Mouse (Mus musculus) layer of hippocampus, postnatal 14 days (tissue): ENCODE results near the gene Chaf1a. TPM values are rescaled to one million over a fixed set of nuclear protein-coding genes. Genes with fewer than 3 reads are reported as not detected.

Experiments used
- DNase-seq, 2 experiments: peaks; one replicate each; pipeline ENCODE4 v3.0.0; 2021 to 2022; ENCODE audit warnings: low spot score in 2 of 2, mixed read lengths in 1 of 2
- total RNA-seq, 2 experiments: library from RNA; stranded (reverse); gene quantifications; 2 replicates each; pipeline ENCODE4 v1.2.3; 2021

Gene Chaf1a
- total RNA-seq, 2 experiments from 2014 or later, result 3.5 to 5.0 TPM

DNA sequence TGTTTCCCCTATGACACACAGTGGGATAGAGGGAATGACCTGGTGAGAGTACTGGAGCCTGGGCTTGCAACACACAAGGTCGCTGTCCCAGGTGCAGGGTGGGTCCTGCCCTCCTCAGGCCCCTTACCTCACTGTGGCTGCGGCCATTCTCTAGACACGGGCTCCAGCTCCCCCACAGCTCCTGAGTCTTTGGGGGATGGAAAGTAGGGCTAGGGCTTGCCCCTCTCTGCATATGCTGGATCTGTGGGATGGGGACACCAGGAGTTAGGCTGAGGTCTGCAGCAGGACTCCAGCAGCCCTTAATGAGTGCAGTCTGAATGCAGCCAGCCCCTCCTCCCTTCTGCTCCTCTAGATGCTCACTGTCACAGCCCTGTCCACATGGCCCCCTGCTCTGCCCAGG is 72.5 kb downstream of the Chaf1a start:
- no peak for DNase-seq

DNA sequence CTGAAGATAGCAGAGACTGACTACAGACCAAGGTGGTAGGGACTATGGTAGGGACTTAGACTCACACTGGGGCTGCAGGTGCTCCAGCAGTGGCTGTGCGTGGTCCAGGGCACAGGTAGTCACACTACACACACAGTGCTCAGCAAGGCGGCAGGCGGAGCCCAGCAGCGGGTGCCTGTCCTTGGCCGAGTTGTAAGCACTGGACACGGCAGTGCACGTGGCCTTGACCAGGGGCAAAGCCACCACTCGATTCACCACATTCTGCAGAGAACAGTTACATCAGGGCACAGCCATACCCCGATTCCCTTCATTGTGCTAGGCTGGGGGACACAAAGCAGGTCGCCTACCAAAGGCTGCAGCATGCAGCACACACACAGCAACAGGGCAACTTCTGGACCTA is 76.0 kb downstream of the Chaf1a start:
- no peak for DNase-seq

DNA sequence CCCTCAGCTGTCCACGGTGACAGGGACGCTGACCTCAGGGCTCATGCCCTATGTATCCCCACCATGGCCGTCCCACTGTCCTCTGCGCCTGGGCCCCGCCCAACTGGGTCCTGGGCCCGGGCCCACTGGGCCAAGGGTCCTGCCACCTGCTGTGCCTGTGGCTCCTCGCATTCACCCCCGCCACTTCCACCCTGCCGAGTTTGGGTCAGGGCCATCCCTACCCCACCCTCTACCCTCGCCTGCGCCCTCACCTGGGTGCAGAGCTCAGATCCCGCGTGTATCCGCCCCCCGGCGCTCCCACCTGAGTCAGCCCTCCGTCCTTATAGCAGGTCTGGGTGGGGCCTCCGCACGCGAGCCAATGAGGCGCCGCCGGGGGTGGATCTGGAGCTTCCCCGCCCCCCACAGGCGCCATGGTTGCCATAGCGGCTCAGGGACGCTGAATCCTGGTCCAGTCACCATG is 77.0 kb downstream of the Chaf1a start, which contains the start of gene Plin5:
Gene Plin5, minus strand, starts transcription at position 346 of the 460 bp plus-strand sequence.
- peak in 1 of 2 experiments; percentile 42 for DNase-seq

DNA sequence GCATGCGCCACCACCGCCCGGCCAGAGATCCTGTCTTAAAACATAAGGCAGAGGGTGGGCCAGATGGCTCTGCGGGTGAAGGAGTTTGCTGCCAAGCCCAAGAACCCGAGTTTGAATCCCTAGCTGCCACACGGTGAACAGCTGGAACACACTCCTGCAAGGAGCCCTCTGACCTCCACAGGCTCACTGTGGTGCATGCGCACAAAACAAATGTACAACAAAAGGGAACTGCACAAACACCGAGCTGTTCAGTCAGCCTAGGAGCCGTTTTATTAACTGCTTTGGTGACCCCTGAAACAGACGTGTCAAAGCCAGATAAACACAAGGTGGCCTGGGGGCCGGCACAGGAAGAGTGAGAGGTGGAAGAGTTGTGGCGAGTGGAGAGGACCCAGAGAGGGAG is 79.2 kb downstream of the Chaf1a start:
- no peak for DNase-seq

DNA sequence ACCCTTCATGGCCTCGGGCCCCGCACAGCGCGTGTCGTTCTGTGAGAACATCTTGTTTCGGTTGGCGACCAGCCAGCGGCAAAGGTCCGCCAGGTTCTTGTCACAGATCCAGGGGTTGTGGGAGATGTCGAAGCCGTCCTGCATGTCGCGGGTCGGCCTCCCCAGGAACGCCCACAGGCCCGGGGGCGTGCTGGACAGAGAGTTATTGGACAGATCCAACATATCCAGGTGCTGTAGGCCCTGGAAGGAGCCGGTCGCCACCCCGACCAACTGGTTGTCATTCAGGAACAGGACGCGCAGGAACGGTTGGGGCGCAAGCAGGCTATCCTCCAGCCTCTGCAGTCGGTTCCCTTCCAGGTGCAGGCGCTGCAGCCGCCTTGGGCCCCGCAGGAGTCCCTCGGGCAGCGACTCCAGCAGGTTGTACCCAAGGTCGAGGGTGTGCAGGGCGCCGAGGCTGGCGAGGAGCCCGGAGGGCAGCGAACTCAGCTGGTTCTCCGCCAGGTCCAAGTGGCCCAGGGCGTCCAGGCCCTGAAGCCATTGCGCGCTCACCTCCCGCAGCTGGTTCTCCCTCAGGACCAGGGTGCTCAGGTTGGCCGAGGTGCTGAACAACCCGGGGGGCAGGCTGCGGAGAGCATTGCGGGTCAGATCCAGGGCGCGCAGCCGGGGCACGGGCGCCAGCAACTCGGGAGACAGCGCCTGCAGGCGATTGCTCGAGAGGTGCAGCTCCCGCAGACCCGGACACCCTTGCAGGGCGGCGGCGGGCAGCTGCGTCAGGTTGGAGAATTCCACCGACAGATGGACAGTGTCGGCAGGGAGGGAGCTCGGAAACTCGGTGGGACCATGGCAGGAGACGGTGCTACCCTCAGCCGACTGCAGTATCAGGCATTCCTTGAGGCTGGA is 80.0 kb downstream of the Chaf1a start:
- DNase-seq, result no peak

DNA sequence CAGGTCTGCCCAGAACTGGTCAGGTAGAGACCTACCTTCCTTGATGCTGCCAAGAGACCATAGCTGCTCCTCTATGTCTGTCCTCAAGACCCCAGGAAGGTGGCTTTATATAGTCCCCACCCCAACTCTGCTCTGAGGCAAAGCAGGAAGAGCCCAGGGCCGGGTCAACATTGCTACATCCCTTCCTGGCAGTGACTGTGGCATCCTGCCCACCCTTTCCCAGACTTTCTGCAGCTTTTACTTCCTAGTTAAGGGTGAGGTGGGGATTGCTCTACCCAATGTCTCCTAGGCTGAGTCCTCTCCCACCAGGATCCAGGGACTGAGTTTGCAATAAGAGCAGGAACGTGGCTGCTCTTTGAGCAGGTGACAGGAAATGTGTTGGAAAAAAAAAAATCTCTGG is 81.6 kb downstream of the Chaf1a start, which contains the start of gene Lrg1:
Gene Lrg1, minus strand, starts transcription at position 176 of the 400 bp plus-strand sequence.
- no peak for DNase-seq

Other genes starting within 250 kb of the Chaf1a start
- gene Zfp119a, start 161.5 kb upstream of the Chaf1a start, total RNA-seq, result 1 to 10 TPM; 7.7 to 9.7 TPM
- 1 to 10 TPM; 8.1 to 8.2 TPM for gene Zfp959, start 148.3 kb upstream of the Chaf1a start, total RNA-seq
- 1 to 10 TPM; 4.1 to 4.9 TPM for gene Zfp119b, start 90.9 kb upstream of the Chaf1a start, total RNA-seq
- gene Ebi3, start 87.8 kb upstream of the Chaf1a start, total RNA-seq, result 1 to 10 TPM; 1.9 TPM
- 10 to 100 TPM; 15.0 to 16.2 TPM for gene Yju2, start 81.3 kb upstream of the Chaf1a start, total RNA-seq
- 10 to 100 TPM; 38.9 to 44.9 TPM for gene Shd, start 70.0 kb upstream of the Chaf1a start, total RNA-seq
- 10 to 100 TPM; 73.1 to 76.4 TPM for gene Fsd1, start 53.9 kb upstream of the Chaf1a start, total RNA-seq
- 1 to 10 TPM; 4.0 to 4.3 TPM for gene Stap2, start 34.9 kb upstream of the Chaf1a start, total RNA-seq
- 100 to 1,000 TPM; 112 to 119 TPM for gene Mpnd, start 34.7 kb upstream of the Chaf1a start, total RNA-seq
- 10 to 100 TPM; 64.9 to 67.5 TPM for gene Sh3gl1, start 3.8 kb upstream of the Chaf1a start, total RNA-seq
- 10 to 100 TPM; 64.4 to 72.8 TPM for gene Ubxn6, start 34.6 kb downstream of the Chaf1a start, total RNA-seq
- gene Hdgfl2, start 39.2 kb downstream of the Chaf1a start, total RNA-seq, result 100 to 1,000 TPM; 104 to 115 TPM
- gene Plin4, start 69.4 kb downstream of the Chaf1a start, total RNA-seq, result 1 to 10 TPM; 1.3 to 2.5 TPM
- 1 to 10 TPM; 1.1 to 1.4 TPM for gene Plin5, start 77.2 kb downstream of the Chaf1a start, total RNA-seq
- gene Lrg1, start 81.6 kb downstream of the Chaf1a start, total RNA-seq, result under 1 TPM; 0.62 to 0.81 TPM
- 100 to 1,000 TPM; 140 to 142 TPM for gene Sema6b, start 99.9 kb downstream of the Chaf1a start, total RNA-seq
- 1 to 10 TPM; 6.2 to 6.6 TPM for gene Tnfaip8l1, start 122.0 kb downstream of the Chaf1a start, total RNA-seq
- 10 to 100 TPM; 43.3 to 46.0 TPM for gene Mydgf, start 143.5 kb downstream of the Chaf1a start, total RNA-seq
- 10 to 100 TPM; 49.4 to 52.4 TPM for gene Dpp9, start 178.5 kb downstream of the Chaf1a start, total RNA-seq
- gene Fem1a, start 216.4 kb downstream of the Chaf1a start, total RNA-seq, result 10 to 100 TPM; 41.6 to 44.7 TPM
- 1 to 10 TPM; 6.2 to 7.4 TPM for gene Ticam1, start 236.3 kb downstream of the Chaf1a start, total RNA-seq